Mouse (Mus musculus) lung, adult 2 months (tissue): ENCODE results near the gene Hs3st4. TPM values are rescaled to one million over a fixed set of nuclear protein-coding genes. Genes with fewer than 3 reads are reported as not detected.

Source experiments
- DNase-seq: peaks from one replicate; pipeline ENCODE4 v3.0.0; 2022
- H3K4me1 ChIP-seq: fragments of 200-500 bp; 2 replicates; pipeline ENCODE4 v1.6.1; 2011; ENCODE audit warnings: low read length; ENCODE audit not compliant: control insufficient read depth, insufficient read depth
- H3K4me3 ChIP-seq: fragments of 200-500 bp; replicated peaks from 2 replicates; pipeline ENCODE3; 2011; ENCODE audit warnings: low read depth, mild to moderate bottlenecking, control low read depth, low read length; ENCODE audit errors: extremely low read depth
- CTCF ChIP-seq: fragments of 200-500 bp; IDR thresholded peaks from 2 replicates; pipeline ENCODE4 v1.5.1; 2011; ENCODE audit warnings: mild to moderate bottlenecking, low read length, control low read depth; ENCODE audit not compliant: insufficient read depth
- POLR2A ChIP-seq: fragments of 200-500 bp; IDR thresholded peaks from 2 replicates; pipeline ENCODE4 v1.6.1; 2011; ENCODE audit warnings: low read depth, mild to moderate bottlenecking, control low read depth, low read length, borderline replicate concordance; ENCODE audit errors: extremely low read depth
- whole genome bisulfite sequencing: fragments of 180-500 bp; shearing (Covaris S2); methylation state at CpG from one replicate; pipeline ENCODE4 v1.1.7; 2018; 5-methylcytosine and 5-hydroxymethylcytosine counted together
- polyA plus RNA-seq: library from polyadenylated mRNA; depleted of rRNA; stranded (reverse); fragments of >200 nt; gene quantifications from 2 replicates; pipeline ENCODE4 v1.2.3, GENCODE M21; 2012

Hs3st4 gene
- polyA plus RNA-seq, 1 experiment = not detected

GRCm38 (mm10) chr7:124129019-124129418, 146.3 kb downstream of the Hs3st4 start:
- 2% methylated on average over 2 of the region's 2 CpGs for WGBS
- Histone ChIP-seq H3K4me3 (no peak overlapping the region), H3K4me1 (no peaks in the 10 kb centered on the region)
- peak; percentile 10; the same call in 1 of the 2 replicates for TF ChIP-seq CTCF
- TF ChIP-seq POLR2A = no peak
- DNase-seq = no peak

- Histone ChIP-seq H3K4me1 (no peaks in the 10 kb centered on the region), H3K4me3 (no peak overlapping the region)
- 51% methylated on average over 7 of the region's 7 CpGs for WGBS
- DNase-seq = peak; percentile 45
- TF ChIP-seq CTCF = no peak
- TF ChIP-seq POLR2A = no peak
These were observed 148.6 kb downstream of the Hs3st4 start for GRCm38 (mm10) chr7:124131312-124131711.

GRCm38 (mm10) chr7:124136133-124136532, 153.5 kb downstream of the Hs3st4 start:
- TF ChIP-seq POLR2A = no peak
- no peak for TF ChIP-seq CTCF
- H3K4me1 ChIP-seq = no peaks in the 10 kb centered on the region
- H3K4me3 ChIP-seq = no peak overlapping the region
- 61% methylated on average over 5 of the region's 5 CpGs for WGBS
- DNase-seq = no peak

GRCm38 (mm10) chr7:124141229-124141628, 158.6 kb downstream of the Hs3st4 start:
- WGBS = 78% methylated on average over 6 of the region's 6 CpGs
- H3K4me1 ChIP-seq = no peaks in the 10 kb centered on the region
- no peak overlapping the region for H3K4me3 ChIP-seq
- DNase-seq = no peak
- TF ChIP-seq CTCF (no peak), POLR2A (no peak)

GRCm38 (mm10) chr7:124150901-124151300, 168.2 kb downstream of the Hs3st4 start:
- 64% methylated on average over 2 of the region's 2 CpGs for WGBS
- H3K4me1 ChIP-seq = no peaks in the 10 kb centered on the region
- no peak overlapping the region for H3K4me3 ChIP-seq
- DNase-seq = no peak
- no peak for TF ChIP-seq CTCF
- TF ChIP-seq POLR2A = no peak

GRCm38 (mm10) chr7:124163301-124163700, 180.6 kb downstream of the Hs3st4 start:
- H3K4me1 ChIP-seq = no peaks in the 10 kb centered on the region
- DNase-seq = no peak
- WGBS = 89% methylated on average over 1 of the region's 1 CpGs
- no peak for TF ChIP-seq POLR2A
- TF ChIP-seq CTCF = no peak
- no peak overlapping the region for H3K4me3 ChIP-seq

GRCm38 (mm10) chr7:124166229-124166628, 183.6 kb downstream of the Hs3st4 start:
- 31% methylated on average over 1 of the region's 1 CpGs for WGBS
- Histone ChIP-seq H3K4me3 (no peak overlapping the region), H3K4me1 (no peaks in the 10 kb centered on the region)
- DNase-seq = no peak
- TF ChIP-seq POLR2A (no peak), CTCF (no peak)

GRCm38 (mm10) chr7:124168796-124169195, 186.1 kb downstream of the Hs3st4 start:
- Histone ChIP-seq H3K4me1 (no peaks in the 10 kb centered on the region), H3K4me3 (no peak overlapping the region)
- WGBS = 77% methylated on average over 2 of the region's 2 CpGs
- TF ChIP-seq CTCF (no peak), POLR2A (no peak)
- no peak for DNase-seq

GRCm38 (mm10) chr7:124170001-124170400, 187.3 kb downstream of the Hs3st4 start:
- WGBS = 78% methylated on average over 2 of the region's 2 CpGs
- TF ChIP-seq CTCF (no peak), POLR2A (no peak)

GRCm38 (mm10) chr7:124171992-124172391, 189.3 kb downstream of the Hs3st4 start:
- TF ChIP-seq POLR2A (no peak), CTCF (no peak)
- Histone ChIP-seq H3K4me1 (no peaks in the 10 kb centered on the region), H3K4me3 (no peak overlapping the region)
- no peak for DNase-seq

More at GRCm38 (mm10) chr7:124170001-124170400, 187.3 kb downstream of the Hs3st4 start:
- no peak overlapping the region for H3K4me3 ChIP-seq
- DNase-seq = no peak
- H3K4me1 ChIP-seq = no peaks in the 10 kb centered on the region
